Mouse (Mus musculus): ENCODE results near the gene Plcl1.

Plcl1 gene

GRCm38 (mm10) chr1:55523966-55524365, 118.2 kb downstream of the Plcl1 start:
- in situ Hi-C loops (cut with MseI, MboI) = no loop called here

- in situ Hi-C loops (cut with MseI, MboI) = no loop called here
Observed at GRCm38 (mm10) chr1:55525100-55525499, 119.4 kb downstream of the Plcl1 start.

- in situ Hi-C loops (cut with MseI, MboI) = no loop called here
Observed at GRCm38 (mm10) chr1:55525748-55526147, 120.0 kb downstream of the Plcl1 start.

- in situ Hi-C loops (cut with MseI, MboI) = no loop called here
Observed at GRCm38 (mm10) chr1:55528547-55529304, 123.0 kb downstream of the Plcl1 start.

- in situ Hi-C loops (cut with MseI, MboI) = no loop called here
Observed at GRCm38 (mm10) chr1:55533823-55534222, 128.1 kb downstream of the Plcl1 start.

GRCm38 (mm10) chr1:55554405-55554804, 148.7 kb downstream of the Plcl1 start:
- in situ Hi-C loops (cut with MseI, MboI) = no loop called here

- in situ Hi-C loops (cut with MseI, MboI) = no loop called here
Observed at GRCm38 (mm10) chr1:55557960-55558359, 152.2 kb downstream of the Plcl1 start.

GRCm38 (mm10) chr1:55558409-55558808, 152.7 kb downstream of the Plcl1 start:
- in situ Hi-C loops (cut with MseI, MboI) = no loop called here

- in situ Hi-C loops (cut with MseI, MboI) = no loop called here
Observed at GRCm38 (mm10) chr1:55559998-55560397, 154.3 kb downstream of the Plcl1 start.

- in situ Hi-C loops (cut with MseI, MboI) = no loop called here
Observed at GRCm38 (mm10) chr1:55565933-55566332, 160.2 kb downstream of the Plcl1 start.

- in situ Hi-C loops (cut with MseI, MboI) = no loop called here
Observed at GRCm38 (mm10) chr1:55567801-55568360, 162.2 kb downstream of the Plcl1 start.

GRCm38 (mm10) chr1:55570225-55570624, 164.5 kb downstream of the Plcl1 start:
- in situ Hi-C loops (cut with MseI, MboI) = no loop called here

GRCm38 (mm10) chr1:55571399-55571798, 165.7 kb downstream of the Plcl1 start:
- in situ Hi-C loops (cut with MseI, MboI) = no loop called here

GRCm38 (mm10) chr1:55572202-55572601, 166.5 kb downstream of the Plcl1 start:
- in situ Hi-C loops (cut with MseI, MboI) = no loop called here

- in situ Hi-C loops (cut with MseI, MboI) = no loop called here
Observed at GRCm38 (mm10) chr1:55572664-55573063, 166.9 kb downstream of the Plcl1 start.

- in situ Hi-C loops (cut with MseI, MboI) = no loop called here
Observed at GRCm38 (mm10) chr1:55575916-55576315, 170.2 kb downstream of the Plcl1 start.

GRCm38 (mm10) chr1:55581752-55582151, 176.0 kb downstream of the Plcl1 start:
- in situ Hi-C loops (cut with MseI, MboI) = loop anchor here in 1 of 2 experiments (10.0 kb wide), 1 partner anchor 293 kb away; no protein-coding TSS in a partner anchor

- in situ Hi-C loops (cut with MseI, MboI) = loop anchor here in 1 of 2 experiments (10.0 kb wide), 1 partner anchor 289 kb away; no protein-coding TSS in a partner anchor
Observed at GRCm38 (mm10) chr1:55585441-55585840, 179.7 kb downstream of the Plcl1 start.

GRCm38 (mm10) chr1:55588090-55588489, 182.4 kb downstream of the Plcl1 start:
- in situ Hi-C loops (cut with MseI, MboI) = loop anchor here in 1 of 2 experiments (10.0 kb wide), 1 partner anchor 287 kb away; no protein-coding TSS in a partner anchor

- in situ Hi-C loops (cut with MseI, MboI) = no loop called here
Observed at GRCm38 (mm10) chr1:55590047-55590446, 184.3 kb downstream of the Plcl1 start.

- in situ Hi-C loops (cut with MseI, MboI) = no loop called here
Observed at GRCm38 (mm10) chr1:55600496-55600895, 194.8 kb downstream of the Plcl1 start.

- in situ Hi-C loops (cut with MseI, MboI) = no loop called here
Observed at GRCm38 (mm10) chr1:55604593-55604992, 198.9 kb downstream of the Plcl1 start.

- in situ Hi-C loops (cut with MseI, MboI) = no loop called here
Observed at GRCm38 (mm10) chr1:55605450-55605849, 199.7 kb downstream of the Plcl1 start.
